Mouse (Mus musculus): ENCODE measurements around the gene Nms.

DNA sequence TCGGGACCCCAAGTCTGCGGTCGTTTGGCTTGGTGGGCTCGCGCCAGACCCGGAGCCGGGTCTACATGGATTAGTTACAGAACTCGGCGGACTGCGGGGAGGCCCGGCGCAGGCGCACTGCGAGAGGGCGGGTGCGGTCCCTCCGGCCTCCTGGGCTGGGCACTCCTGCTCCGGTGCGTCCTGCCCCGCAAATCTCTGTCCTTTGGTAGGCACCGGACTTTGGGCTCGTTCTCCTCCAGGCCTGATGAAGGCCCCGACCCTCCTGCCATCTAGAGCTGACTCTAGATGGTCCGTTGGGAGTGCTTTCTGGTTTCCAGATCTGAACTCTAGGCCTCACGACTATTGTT lies 48.9 kb downstream of the Nms start:
- no peak for TF ChIP-seq CTCF (IDR thresholded peaks at IDR 0.05; ENCODE audit: control insufficient read depth, insufficient read depth, low read length)
- 0 out of 2 replicates have a peak, but pooled peaks have one; percentile 1 for TF ChIP-seq POLR2A (IDR thresholded peaks at IDR 0.05; ENCODE audit: borderline replicate concordance, control insufficient read depth, low read depth, low read length)

All from bone marrow, adult 2 months (tissue).